Mouse (Mus musculus) forebrain, embryonic 12.5 days (tissue): Measurements from ENCODE around the gene Slc35b2. TPM values are rescaled to one million over a fixed set of nuclear protein-coding genes. Genes with fewer than 3 reads are reported as not detected.
A peak's percentile ranks its signal among the peaks of the same experiment; 100 is the strongest.

Source experiments
- ATAC-seq: fragments of 200-750 bp; cut with Nextera tagmentation; 2 replicates; pipeline ENCODE4 v1.8.0; 2017; ENCODE audit warnings: moderate TSS enrichment; ENCODE audit not compliant: low FRiP score
- H3K27ac ChIP-seq: fragments of 300-500 bp; sonication (generic); 2 replicates; pipeline ENCODE4 v1.5.1; 2016; ENCODE audit warnings: mild to moderate bottlenecking
- H3K27me3 ChIP-seq: fragments of 300-500 bp; sonication (generic); 2 replicates; pipeline ENCODE4 v1.6.1; 2016; ENCODE audit warnings: mild to moderate bottlenecking
- H3K36me3 ChIP-seq: fragments of 300-500 bp; sonication (generic); replicated peaks from 2 replicates; pipeline ENCODE4 v1.6.1; 2016; ENCODE audit warnings: mild to moderate bottlenecking
- H3K4me1 ChIP-seq: fragments of 300-500 bp; sonication (generic); 2 replicates; pipeline ENCODE4 v1.6.1; 2016
- H3K4me2 ChIP-seq: fragments of 300-500 bp; sonication (generic); 2 replicates; pipeline ENCODE4 v1.6.1; 2016; ENCODE audit warnings: mild to moderate bottlenecking, moderate library complexity
- H3K4me3 ChIP-seq: fragments of 300-500 bp; sonication (generic); replicated peaks from 2 replicates; pipeline ENCODE4 v1.5.1; 2016; ENCODE audit warnings: mild to moderate bottlenecking
- H3K9ac ChIP-seq: fragments of 300-500 bp; sonication (generic); 2 replicates; pipeline ENCODE4 v1.6.1; 2016; ENCODE audit warnings: mild to moderate bottlenecking
- H3K9me3 ChIP-seq: fragments of 300-500 bp; sonication (generic); 2 replicates; pipeline ENCODE4 v1.6.1; 2016
- WGBS: fragments of 180-500 bp; shearing (Covaris S2); methylation state at CpG from one replicate; pipeline ENCODE4 v1.1.7; 2016; 5-methylcytosine and 5-hydroxymethylcytosine counted together
- polyA plus RNA-seq: library from polyadenylated mRNA; unstranded; fragments of >200 nt; fragmentation: Nextera tagmentation; extraction: Ambion mirVana; gene quantifications from 2 replicates; pipeline ENCODE4 v1.2.1, GENCODE M21; 2016

Gene Slc35b2
- polyA plus RNA-seq, 1 experiment from 2014 or later, result 91.7 TPM

GRCm38 (mm10) chr17:45600267-45600666 lies 36.6 kb downstream of the Slc35b2 start:
- no peak overlapping the region for H3K4me3 ChIP-seq
- peaks cover 61% of the 10 kb centered on the region for H3K27me3 ChIP-seq
- no peaks in the 10 kb centered on the region for H3K36me3 ChIP-seq
- no peak overlapping the region for H3K27ac ChIP-seq
- H3K9me3 ChIP-seq, result no peaks in the 10 kb centered on the region
- no peak overlapping the region for H3K9ac ChIP-seq
- WGBS, result 52% methylated on average over 8 of the region's 8 CpGs
- H3K4me1 ChIP-seq, result peaks cover 37% of the 10 kb centered on the region
- no peak overlapping the region for H3K4me2 ChIP-seq
- no peak for ATAC-seq

GRCm38 (mm10) chr17:45601325-45601724 lies 37.7 kb downstream of the Slc35b2 start:
- peak overlapping the region; percentile 8; the same call in 1 of the 2 replicates for H3K4me2 ChIP-seq
- no peak overlapping the region for H3K4me3 ChIP-seq
- no peaks in the 10 kb centered on the region for H3K36me3 ChIP-seq
- peaks cover 52% of the 10 kb centered on the region for H3K27me3 ChIP-seq
- peaks cover 27% of the 10 kb centered on the region for H3K4me1 ChIP-seq
- H3K9ac ChIP-seq, result 0 out of 2 replicates have a peak overlapping the region, but pooled peaks have one; percentile 7
- no peaks in the 10 kb centered on the region for H3K9me3 ChIP-seq
- no peak overlapping the region for H3K27ac ChIP-seq
- no peak for ATAC-seq
- WGBS, result 9% methylated on average over 22 of the region's 22 CpGs

- Histone ChIP-seq H3K36me3 (no peaks in the 10 kb centered on the region), H3K27me3 (peaks cover 48% of the 10 kb centered on the region), H3K4me3 (no peak within 1 kb of the TSS), H3K4me2 (peak within 1 kb of the TSS; percentile 8; the same call in 1 of the 2 replicates), H3K9me3 (no peaks in the 10 kb centered on the region), H3K9ac (0 out of 2 replicates have a peak within 1 kb of the TSS, but pooled peaks have one; percentile 7), H3K4me1 (peaks cover 22% of the 10 kb centered on the region), H3K27ac (no peak within 1 kb of the TSS)
- ATAC-seq, result no peak
- WGBS, result 28% methylated on average over 6 of the region's 6 CpGs
Measured at GRCm38 (mm10) chr17:45601877-45602304, 38.2 kb downstream of the Slc35b2 start, which contains the start of gene Mymx. Gene Mymx, minus strand, starts transcription at chr17:45602102.

GRCm38 (mm10) chr17:45602984-45603383 lies 39.3 kb downstream of the Slc35b2 start:
- H3K27me3 ChIP-seq, result peaks cover 44% of the 10 kb centered on the region
- no peak overlapping the region for H3K4me2 ChIP-seq
- H3K36me3 ChIP-seq, result no peaks in the 10 kb centered on the region
- 74% methylated on average over 3 of the region's 3 CpGs for WGBS
- H3K9me3 ChIP-seq, result no peaks in the 10 kb centered on the region
- no peak for ATAC-seq
- H3K4me1 ChIP-seq, result peaks cover 19% of the 10 kb centered on the region
- no peak overlapping the region for H3K4me3 ChIP-seq
- no peak overlapping the region for H3K27ac ChIP-seq
- H3K9ac ChIP-seq, result no peak overlapping the region

- no peak for ATAC-seq
- 78% methylated on average over 15 of the region's 15 CpGs for whole genome bisulfite sequencing
- H3K4me3 ChIP-seq, result no peak overlapping the region
- H3K4me1 ChIP-seq, result peaks cover 8% of the 10 kb centered on the region; the same call in 1 of the 2 replicates
- no peak overlapping the region for H3K27ac ChIP-seq
- peaks cover 9% of the 10 kb centered on the region for H3K27me3 ChIP-seq
- H3K36me3 ChIP-seq, result no peaks in the 10 kb centered on the region
- no peak overlapping the region for H3K9ac ChIP-seq
- H3K4me2 ChIP-seq, result no peak overlapping the region
- no peaks in the 10 kb centered on the region for H3K9me3 ChIP-seq
Measured at GRCm38 (mm10) chr17:45606992-45607879, 43.6 kb downstream of the Slc35b2 start.

- H3K27me3 ChIP-seq, result peaks cover 6% of the 10 kb centered on the region; the same call in 1 of the 2 replicates
- peaks cover 8% of the 10 kb centered on the region; the same call in 1 of the 2 replicates for H3K4me1 ChIP-seq
- no peak overlapping the region for H3K27ac ChIP-seq
- no peak overlapping the region for H3K4me2 ChIP-seq
- H3K4me3 ChIP-seq, result no peak overlapping the region
- H3K9me3 ChIP-seq, result no peaks in the 10 kb centered on the region
- no peak for ATAC-seq
- no peak overlapping the region for H3K9ac ChIP-seq
- no peaks in the 10 kb centered on the region for H3K36me3 ChIP-seq
- 92% methylated on average over 4 of the region's 4 CpGs for WGBS
Measured at GRCm38 (mm10) chr17:45608396-45608795, 44.7 kb downstream of the Slc35b2 start.

- Histone ChIP-seq H3K27ac (no peak overlapping the region), H3K27me3 (no peaks in the 10 kb centered on the region), H3K9ac (no peak overlapping the region), H3K4me2 (no peak overlapping the region), H3K9me3 (no peaks in the 10 kb centered on the region), H3K36me3 (no peaks in the 10 kb centered on the region), H3K4me1 (peaks cover 8% of the 10 kb centered on the region; the same call in 1 of the 2 replicates), H3K4me3 (no peak overlapping the region)
- 32% methylated on average over 5 of the region's 5 CpGs for WGBS
- no peak; the same call in 1 of the 2 replicates for ATAC-seq
Measured at GRCm38 (mm10) chr17:45610144-45610866, 46.6 kb downstream of the Slc35b2 start.

GRCm38 (mm10) chr17:45612008-45612407 lies 48.3 kb downstream of the Slc35b2 start:
- H3K4me1 ChIP-seq, result peaks cover 8% of the 10 kb centered on the region; the same call in 1 of the 2 replicates
- H3K36me3 ChIP-seq, result no peaks in the 10 kb centered on the region

GRCm38 (mm10) chr17:45612921-45613320 lies 49.2 kb downstream of the Slc35b2 start:
- no peak overlapping the region for H3K27ac ChIP-seq
- no peaks in the 10 kb centered on the region for H3K27me3 ChIP-seq
- no peaks in the 10 kb centered on the region for H3K9me3 ChIP-seq
- H3K36me3 ChIP-seq, result no peaks in the 10 kb centered on the region
- H3K9ac ChIP-seq, result no peak overlapping the region
- H3K4me2 ChIP-seq, result no peak overlapping the region
- ATAC-seq, result no peak
- WGBS, result 90% methylated on average over 7 of the region's 7 CpGs
- no peak overlapping the region for H3K4me3 ChIP-seq
- peaks cover 8% of the 10 kb centered on the region; the same call in 1 of the 2 replicates for H3K4me1 ChIP-seq

More at GRCm38 (mm10) chr17:45612008-45612407, 48.3 kb downstream of the Slc35b2 start:
- Histone ChIP-seq H3K9ac (no peak overlapping the region), H3K9me3 (no peaks in the 10 kb centered on the region), H3K27me3 (no peaks in the 10 kb centered on the region), H3K4me3 (no peak overlapping the region), H3K4me2 (no peak overlapping the region), H3K27ac (no peak overlapping the region)
- 88% methylated on average over 8 of the region's 8 CpGs for WGBS
- no peak for ATAC-seq

GRCm38 (mm10) chr17:45616046-45616650 lies 52.5 kb downstream of the Slc35b2 start:
- H3K27ac ChIP-seq, result no peak overlapping the region
- H3K9ac ChIP-seq, result no peak overlapping the region
- WGBS, result 74% methylated on average over 4 of the region's 4 CpGs

GRCm38 (mm10) chr17:45616679-45617078 lies 53.0 kb downstream of the Slc35b2 start:
- no peak overlapping the region for H3K4me3 ChIP-seq
- ATAC-seq, result no peak
- no peaks in the 10 kb centered on the region for H3K36me3 ChIP-seq
- H3K9ac ChIP-seq, result no peak overlapping the region
- H3K9me3 ChIP-seq, result no peaks in the 10 kb centered on the region
- H3K27me3 ChIP-seq, result peaks cover 4% of the 10 kb centered on the region; the same call in 1 of the 2 replicates
- WGBS, result 85% methylated on average over 3 of the region's 3 CpGs
- H3K4me2 ChIP-seq, result no peak overlapping the region
- H3K27ac ChIP-seq, result no peak overlapping the region
- H3K4me1 ChIP-seq, result peaks cover 9% of the 10 kb centered on the region

More at GRCm38 (mm10) chr17:45616046-45616650, 52.5 kb downstream of the Slc35b2 start:
- ATAC-seq, result no peak
- H3K36me3 ChIP-seq, result no peaks in the 10 kb centered on the region
- no peaks in the 10 kb centered on the region for H3K9me3 ChIP-seq
- H3K27me3 ChIP-seq, result peaks cover 4% of the 10 kb centered on the region; the same call in 1 of the 2 replicates
- peaks cover 9% of the 10 kb centered on the region for H3K4me1 ChIP-seq
- H3K4me2 ChIP-seq, result no peak overlapping the region
- H3K4me3 ChIP-seq, result no peak overlapping the region
